Mouse (Mus musculus): ENCODE measurements around the gene Rabgap1l.

Rabgap1l gene

DNA sequence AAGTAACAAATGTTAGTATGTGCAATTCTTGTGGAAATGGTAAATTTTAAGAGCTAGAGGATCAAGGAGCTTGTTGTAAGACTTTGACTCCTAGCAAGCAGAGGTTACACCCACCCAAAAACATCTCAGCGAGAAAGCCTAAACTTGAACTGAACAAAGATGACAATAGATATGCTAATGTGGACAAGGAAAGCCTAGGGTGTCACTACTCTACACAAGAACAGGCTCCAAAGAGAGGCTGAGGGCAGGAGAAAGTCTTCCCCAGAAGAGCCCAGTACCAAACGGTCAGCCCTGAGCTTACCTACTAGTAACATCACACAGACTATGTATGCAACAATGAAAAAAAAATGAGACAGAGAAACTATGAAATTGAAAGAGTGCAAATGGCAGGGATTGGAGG is 583.2 kb downstream of the Rabgap1l start:
- intact Hi-C loops (cut with DNase I): loop anchor here (2.0 kb wide), 1 partner anchor 13 kb away; no protein-coding TSS in a partner anchor

DNA sequence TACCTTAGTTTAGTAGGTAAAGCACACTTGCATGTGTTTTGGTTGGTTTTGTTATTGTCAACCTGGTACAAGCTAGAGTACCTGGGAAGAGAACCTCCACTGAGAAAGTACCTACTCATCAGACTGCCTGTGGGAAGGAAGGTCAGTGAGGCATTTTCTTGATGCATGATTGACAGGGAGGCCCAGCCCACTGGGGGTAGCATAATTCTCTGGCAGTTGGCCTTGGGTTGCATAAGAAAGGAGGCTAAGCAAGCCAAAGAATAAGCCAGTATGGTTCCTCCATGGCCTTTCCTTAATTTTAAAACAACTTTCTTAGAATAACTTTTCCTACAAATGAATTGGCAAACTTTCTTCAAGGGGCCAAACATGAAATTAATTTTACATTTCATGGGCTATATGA is 587.5 kb downstream of the Rabgap1l start:
- intact Hi-C loops (cut with DNase I): no loop called here

DNA sequence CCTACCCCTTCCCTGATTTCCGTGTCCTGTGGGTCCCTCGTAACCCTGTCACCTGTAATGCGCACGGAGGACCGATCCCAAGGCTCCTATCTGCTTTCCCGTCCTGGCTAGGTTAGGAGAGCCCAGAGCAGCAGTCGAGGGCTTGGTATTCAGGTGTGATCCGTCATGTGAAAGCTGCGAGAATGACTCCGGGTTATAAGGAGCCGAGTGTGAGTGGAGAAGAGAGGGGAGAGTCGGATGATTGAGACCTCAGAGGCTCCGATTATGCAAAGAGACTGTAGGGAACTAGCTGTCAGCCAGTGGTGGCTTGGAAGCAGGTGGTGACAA is 597.7 kb downstream of the Rabgap1l start:
- intact Hi-C loops (cut with DNase I): no loop called here

DNA sequence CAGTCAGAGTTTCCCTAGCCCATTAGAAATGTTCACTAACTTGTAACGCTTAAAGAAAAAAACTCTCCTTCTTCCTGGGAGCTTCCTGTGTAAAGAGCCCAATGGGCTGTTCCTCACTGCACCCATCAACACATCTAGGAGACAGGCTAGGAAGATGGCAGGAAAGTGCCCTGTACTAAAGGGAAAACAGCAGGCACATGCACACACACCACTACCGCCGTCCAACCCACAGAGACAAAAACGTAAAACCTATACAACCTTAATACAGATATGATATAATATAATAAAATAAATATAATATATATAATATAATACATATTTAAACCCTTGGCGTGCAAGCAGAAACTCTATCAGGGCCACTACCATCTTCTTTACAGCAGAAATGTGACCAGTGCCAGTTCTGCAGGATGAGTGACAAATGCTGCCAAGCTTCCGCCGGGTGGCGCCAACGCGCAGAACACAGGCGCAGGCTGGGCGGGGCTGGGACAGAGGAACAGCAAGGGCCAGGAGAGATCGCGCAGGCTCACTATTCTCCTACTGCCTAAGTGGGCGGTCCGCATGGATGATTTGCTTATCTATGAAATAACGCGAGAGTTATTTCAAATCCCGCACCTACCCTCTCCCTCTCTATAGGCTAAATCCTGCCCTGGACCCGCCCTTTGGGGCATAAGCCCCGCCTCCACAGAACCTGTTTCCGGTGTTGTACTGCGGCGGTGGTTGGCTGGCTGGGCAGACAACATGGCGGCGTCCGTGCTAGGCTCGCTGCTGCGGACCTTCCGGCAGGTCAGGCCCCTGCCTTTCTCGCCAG is 598.3 kb downstream of the Rabgap1l start, which contains the start of gene Mrps14:
TSS of gene Mrps14 (plus strand) at position 687 of the 808 bp plus-strand sequence.
- intact Hi-C loops (cut with DNase I): no loop called here

- intact Hi-C loops (cut with DNase I): loop anchor here (5.0 kb wide), 1 partner anchor 272 kb away; no protein-coding TSS in a partner anchor
These were observed 608.5 kb downstream of the Rabgap1l start for GRCm38 (mm10) chr1:160184506-160184905.

- intact Hi-C loops (cut with DNase I): loop anchor here (5.0 kb wide), 1 partner anchor 269 kb away; no protein-coding TSS in a partner anchor
These were observed 611.8 kb downstream of the Rabgap1l start for GRCm38 (mm10) chr1:160181216-160181615.

GRCm38 (mm10) chr1:160176903-160177302 is 616.1 kb downstream of the Rabgap1l start:
- intact Hi-C loops (cut with DNase I): no loop called here

Small RNAs within 50 kb of the gene (microRNA-seq; reads per million reads assigned to microRNA genes)
- 0.23 to 0.49 reads per million in 2 experiments for gene Mir1927

All from adrenal gland (tissue).